Mouse (Mus musculus) thymus, postnatal 0 days (tissue): Measurements from ENCODE around the gene Klhl32. TPM values are rescaled to one million over a fixed set of nuclear protein-coding genes. Genes with fewer than 3 reads are reported as not detected.
A peak's percentile ranks its signal among the peaks of the same experiment; 100 is the strongest.
"Not testable (repeated sequence)": the region's sequence is repeated elsewhere in the genome, so short reads cannot be mapped to it uniquely, and the experiment has no call there.

Experiments
- DNase-seq: peaks from one replicate; pipeline ENCODE4 v3.0.0-alpha.2; 2015; ENCODE audit warnings: low spot score
- polyA plus RNA-seq: library from polyadenylated mRNA; unstranded; fragments of >200 nt; fragmentation: Nextera tagmentation; extraction: Ambion mirVana; gene quantifications from 2 replicates; pipeline ENCODE4 v1.2.1, GENCODE M21; 2015

The Klhl32 gene
- polyA plus RNA-seq: 0.57 and 0.79 TPM in 2 replicates

DNA sequence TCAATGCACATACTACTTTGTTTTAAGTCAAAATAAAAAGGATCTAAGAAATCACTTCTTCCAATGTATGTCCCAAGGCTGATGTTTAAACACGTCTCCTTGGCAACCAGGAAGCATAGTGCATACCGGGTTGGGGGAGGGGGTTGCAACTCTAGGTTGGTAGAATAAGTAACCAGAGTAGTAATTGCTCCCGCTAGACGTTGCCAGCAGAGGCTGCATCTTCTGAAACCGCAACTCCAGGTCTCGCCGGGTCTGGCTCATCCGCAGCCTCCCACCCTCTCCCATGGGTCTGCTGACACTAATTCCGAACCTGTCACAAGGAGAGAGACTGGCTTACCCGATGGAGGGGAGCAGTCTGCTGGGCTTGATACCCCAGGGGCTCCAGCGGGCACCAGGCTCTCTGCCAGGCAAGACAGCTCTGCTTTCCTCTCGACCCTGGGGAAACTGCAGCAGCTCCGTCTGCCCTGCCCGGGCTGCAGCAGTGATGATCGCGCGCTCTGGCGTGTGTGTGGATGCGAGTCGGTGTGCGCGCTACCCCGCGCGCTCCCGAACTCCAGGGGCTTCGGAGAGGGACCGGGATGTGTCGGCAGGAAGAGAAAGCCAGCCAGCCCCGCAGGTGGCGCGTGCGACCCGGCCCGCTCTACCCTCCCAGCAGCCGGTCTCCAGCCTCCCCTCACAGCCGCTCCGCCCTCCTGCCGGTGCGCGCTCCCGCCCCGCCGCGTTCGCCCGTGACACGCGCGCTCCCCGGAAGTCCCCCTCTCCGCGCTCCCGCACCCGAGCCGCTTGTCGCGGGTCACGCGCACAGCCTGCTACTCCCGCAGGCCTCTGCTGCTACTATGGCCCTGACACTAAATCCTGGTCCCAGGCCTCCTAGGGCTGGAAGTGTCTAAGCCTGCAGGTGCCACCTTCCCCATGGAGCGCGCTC, at the start of gene Klhl32:
Klhl32 (minus strand) TSS at position 724 of the 925 bp plus-strand sequence.
- peak; percentile 68 for DNase-seq

- DNase-seq: peak; percentile 5
These were observed 48.2 kb upstream of the Klhl32 start for GRCm38 (mm10) chr4:24899146-24899545.

DNA sequence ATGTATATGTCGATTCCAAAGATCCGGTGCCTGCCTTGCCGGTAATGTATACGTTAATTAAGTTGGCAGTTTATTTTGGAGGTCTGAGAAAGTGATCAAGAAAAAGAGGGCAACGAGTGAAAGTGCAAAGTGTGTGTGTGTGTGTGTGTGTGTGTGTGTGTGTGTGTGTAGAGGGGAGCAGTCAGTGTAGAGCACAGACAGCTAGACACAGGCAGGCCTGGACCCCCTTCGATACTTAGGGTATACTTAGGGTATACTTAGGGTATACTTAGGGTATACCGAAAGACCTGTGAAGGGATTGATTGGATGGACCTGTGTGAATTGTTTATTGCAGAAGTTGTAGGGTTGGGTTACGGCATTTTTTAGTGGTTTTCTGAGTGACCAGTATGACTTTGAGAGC, 47.7 kb upstream of the Klhl32 start:
- no peak for DNase-seq

- DNase-seq: peak; percentile 94
These were observed 47.1 kb upstream of the Klhl32 start, which contains the start of gene Ndufaf4 for GRCm38 (mm10) chr4:24897851-24898515. Gene Ndufaf4 (plus strand): TSS chr4:24898083.

DNA sequence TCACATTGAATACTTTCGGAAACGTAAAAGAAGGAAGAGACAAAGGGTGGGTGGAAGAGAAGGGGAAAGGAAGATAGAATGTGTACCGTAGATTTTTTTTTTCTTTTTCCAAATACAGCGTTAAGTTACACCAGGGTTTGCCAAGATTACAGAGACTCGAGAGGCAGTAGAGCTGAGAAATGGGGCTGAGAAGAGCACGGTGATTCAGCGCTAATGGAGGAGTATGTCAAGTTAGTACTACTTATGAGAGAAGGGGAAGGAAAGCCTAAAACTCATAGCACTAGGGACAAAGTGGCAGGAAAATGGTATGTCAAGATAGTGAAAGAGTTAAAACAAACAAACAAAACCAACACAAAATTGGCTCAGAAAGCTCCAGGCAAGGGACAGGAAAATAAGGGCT, 46.4 kb upstream of the Klhl32 start:
- no peak for DNase-seq

- peak; percentile 56 for DNase-seq
These were observed 45.9 kb upstream of the Klhl32 start for GRCm38 (mm10) chr4:24896829-24897228.

DNA sequence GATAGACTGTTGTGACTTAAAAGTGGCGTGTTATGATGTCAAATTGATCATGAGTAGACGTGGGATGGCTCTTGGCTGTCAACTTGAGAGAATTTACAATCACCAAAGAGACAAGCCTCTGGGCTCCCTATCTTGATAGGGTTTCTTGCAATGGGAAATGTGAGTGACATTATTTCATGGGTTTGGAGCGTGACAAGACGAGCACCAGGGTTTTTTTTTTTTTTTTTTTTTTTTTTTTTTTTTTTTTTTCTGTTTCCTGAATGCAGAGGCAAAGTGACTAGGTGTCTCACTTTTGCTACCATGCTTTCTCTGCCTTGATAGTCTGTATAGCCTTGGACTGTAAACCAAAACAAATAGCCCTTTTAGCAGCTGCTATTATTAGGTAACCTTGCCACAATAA, 43.7 kb upstream of the Klhl32 start:
- DNase-seq: no peak

- not testable (repeated sequence) for DNase-seq
These were observed 41.4 kb upstream of the Klhl32 start for GRCm38 (mm10) chr4:24892293-24892692.

DNA sequence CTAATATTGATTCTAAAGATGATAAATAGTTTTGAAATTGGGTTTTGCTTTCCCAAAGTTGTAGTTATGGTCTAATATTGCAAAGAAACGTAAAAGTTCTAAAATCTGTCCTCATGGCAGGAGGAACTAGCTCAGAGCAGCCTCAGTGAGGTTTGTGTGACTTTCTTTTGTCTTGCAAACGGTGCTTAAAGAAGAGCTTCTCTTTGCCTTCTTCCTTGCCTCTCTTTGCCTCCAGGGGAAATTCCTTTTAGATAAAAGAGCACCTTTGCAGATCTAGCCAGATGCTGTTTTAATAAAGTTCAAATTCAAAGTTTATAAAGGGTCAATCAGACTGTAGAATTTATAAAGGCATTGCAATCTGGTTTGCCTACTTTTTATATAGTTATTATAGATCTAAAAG, 38.5 kb upstream of the Klhl32 start:
- DNase-seq: not testable (repeated sequence)

- DNase-seq: no peak
These were observed 18.3 kb upstream of the Klhl32 start for GRCm38 (mm10) chr4:24869230-24869629.

DNA sequence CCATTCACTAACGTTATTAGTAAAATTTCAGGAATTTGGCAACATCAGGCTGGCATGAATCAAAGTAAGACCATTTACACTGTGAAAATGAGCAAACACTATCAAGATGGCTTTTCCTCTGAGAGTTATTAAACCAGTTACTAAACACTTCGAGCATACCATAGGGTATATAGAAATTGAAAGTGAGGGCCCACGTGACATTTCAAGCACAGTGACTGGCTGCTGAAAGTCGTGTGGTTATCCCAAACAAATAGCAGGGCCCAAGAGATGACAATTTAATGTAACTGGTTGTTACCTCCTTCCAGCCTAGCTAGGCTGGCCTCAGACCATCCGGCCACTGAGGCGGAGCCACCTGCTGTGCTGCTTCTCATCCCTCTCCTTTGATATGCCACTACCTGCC, 14.8 kb upstream of the Klhl32 start:
- no peak for DNase-seq

- no peak for DNase-seq
These were observed 3.5 kb downstream of the Klhl32 start for GRCm38 (mm10) chr4:24847406-24847805.

DNA sequence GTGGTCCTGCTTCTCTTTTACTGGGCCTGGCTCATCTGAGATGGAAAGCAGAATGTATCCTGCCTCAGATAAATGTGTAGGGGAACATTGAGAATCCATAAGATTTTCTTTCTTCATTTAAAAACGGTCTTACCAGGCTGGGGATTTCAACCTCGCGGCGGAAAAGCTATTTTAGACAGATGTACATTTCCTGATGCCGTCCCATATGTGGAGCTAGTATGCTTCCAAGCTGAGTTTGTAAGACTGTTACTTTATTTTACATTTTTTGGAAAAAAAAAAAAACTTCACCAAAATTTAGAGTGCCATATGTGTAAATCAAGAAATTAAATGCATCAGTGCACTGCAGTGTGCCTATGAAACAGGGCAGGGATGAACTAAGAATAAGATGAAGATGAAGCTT, 5.4 kb downstream of the Klhl32 start:
- DNase-seq: no peak

GRCm38 (mm10) chr4:24838567-24838966, 12.4 kb downstream of the Klhl32 start:
- DNase-seq: no peak

DNA sequence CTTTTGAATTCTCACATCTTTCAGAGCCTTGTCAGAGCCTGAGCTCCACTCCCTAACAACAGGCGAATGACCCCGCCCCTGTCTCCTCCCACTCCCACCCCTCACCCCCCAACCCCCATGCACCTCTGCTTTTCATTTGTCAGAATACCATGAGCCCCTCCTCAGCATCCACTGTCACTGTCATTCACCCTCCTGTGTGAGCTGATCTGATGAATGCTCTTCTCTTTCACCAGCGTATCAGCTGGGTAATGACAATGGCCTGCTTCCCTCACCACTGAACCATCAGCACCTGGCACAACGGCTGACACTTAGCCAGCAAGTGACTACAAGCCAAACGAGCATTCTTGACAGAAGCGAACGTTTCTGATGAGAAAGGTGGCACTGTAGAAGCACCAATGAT, 15.4 kb downstream of the Klhl32 start:
- no peak for DNase-seq

- no peak for DNase-seq
These were observed 42.6 kb downstream of the Klhl32 start for GRCm38 (mm10) chr4:24808316-24808715.

DNA sequence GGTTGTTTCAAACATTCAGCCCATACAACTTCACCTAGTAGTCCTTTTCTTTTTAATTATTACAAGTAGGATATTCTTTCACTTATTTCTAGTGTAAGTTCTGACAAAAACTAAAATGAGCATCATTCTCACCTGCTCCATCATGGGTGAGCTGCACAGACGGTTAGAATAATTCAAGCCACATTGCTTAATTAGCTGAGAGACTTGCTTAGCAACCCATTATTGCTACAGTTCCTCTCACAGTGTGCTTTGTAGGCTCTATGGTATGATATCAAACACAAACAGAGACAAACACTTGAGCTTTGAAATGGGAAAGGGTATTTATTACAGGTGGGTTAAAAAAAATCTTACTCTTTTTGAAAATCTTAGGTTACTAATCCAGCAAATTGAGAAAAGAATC, 49.0 kb downstream of the Klhl32 start:
- no peak for DNase-seq

- DNase-seq: no peak
These were observed 49.6 kb downstream of the Klhl32 start for GRCm38 (mm10) chr4:24801343-24801742.

GRCm38 (mm10) chr4:24800345-24800936, 50.5 kb downstream of the Klhl32 start:
- no peak for DNase-seq

- DNase-seq: no peak
These were observed 51.9 kb downstream of the Klhl32 start for GRCm38 (mm10) chr4:24799037-24799436.

DNA sequence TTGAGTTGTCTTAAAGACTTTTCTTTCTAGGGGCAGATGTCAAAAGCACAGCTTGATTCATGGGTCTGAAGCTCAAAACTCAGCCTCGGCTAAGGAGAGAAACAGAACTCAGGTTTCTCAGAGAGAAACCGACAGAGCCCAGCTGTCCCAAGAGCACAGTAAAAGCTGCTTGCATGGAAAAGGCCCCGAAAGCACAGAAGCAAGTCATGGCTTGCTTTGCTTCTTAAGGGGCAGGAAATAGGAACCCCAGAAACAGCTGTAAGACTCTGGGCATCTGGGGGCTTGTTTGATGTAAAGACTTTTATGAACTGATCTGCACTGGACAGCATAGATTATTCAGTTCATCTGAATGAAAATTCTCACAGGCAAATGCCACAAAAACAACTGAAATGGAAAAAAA, 53.1 kb downstream of the Klhl32 start:
- DNase-seq: no peak

DNA sequence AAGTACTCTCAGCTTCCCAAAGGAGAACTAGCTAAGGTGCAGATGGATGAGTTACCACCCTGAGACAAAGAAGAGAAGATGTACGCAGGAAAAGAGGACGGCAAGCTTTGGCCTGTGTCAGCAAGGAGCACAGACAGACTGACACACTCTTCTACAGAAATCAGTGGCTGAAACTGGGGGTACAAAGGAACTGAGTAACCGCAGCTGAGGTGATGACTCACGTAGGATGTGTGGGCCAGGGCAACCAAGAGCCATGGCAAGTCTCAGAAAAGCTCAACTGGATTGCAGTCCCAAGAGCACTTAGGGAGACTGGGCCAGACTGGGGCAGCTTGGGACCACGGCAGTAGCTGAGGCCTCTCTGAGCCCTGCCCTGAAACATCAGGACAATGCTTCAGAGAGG, 53.6 kb downstream of the Klhl32 start:
- DNase-seq: no peak
